Mouse (Mus musculus): ENCODE data around the gene Kctd14. TPM values are rescaled to one million over a fixed set of nuclear protein-coding genes. Genes with fewer than 3 reads are reported as not detected.
A peak's percentile ranks its signal among the peaks of the same experiment; 100 is the strongest.

Kctd14 gene
- polyA plus RNA-seq, 1 experiment from 2014 or later, result 0.83 TPM

DNA sequence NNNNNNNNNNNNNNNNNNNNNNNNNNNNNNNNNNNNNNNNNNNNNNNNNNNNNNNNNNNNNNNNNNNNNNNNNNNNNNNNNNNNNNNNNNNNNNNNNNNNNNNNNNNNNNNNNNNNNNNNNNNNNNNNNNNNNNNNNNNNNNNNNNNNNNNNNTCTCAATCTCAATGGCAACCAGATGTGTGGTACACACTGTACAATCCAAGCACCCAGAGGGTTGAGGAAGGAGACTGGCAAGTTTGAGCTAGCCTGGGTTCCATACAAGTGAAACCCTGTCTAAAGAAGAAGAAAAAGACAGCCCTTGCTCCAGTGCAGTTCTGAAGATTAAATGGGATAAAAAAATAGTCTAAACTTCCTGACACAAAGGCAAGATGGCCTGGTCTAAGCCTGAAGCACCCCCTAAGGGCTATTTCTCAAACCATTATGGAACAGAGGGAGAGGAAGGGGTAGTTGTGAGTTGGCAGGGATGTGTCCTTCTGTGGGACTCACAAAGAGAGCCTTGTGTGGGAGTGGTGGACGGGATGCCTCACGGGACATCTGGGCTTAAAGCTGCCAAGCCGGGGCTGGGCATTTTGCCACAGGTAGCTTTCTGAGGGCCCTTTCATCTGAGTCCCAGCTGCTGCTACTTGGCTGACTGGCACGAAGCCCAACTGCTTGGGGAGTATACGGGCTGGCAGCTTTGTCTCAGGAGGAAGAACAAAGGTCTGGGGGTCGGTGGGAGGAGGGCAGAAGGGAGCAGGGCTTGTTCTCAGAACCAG is 4.8 kb upstream of the Kctd14 start:
- no peak overlapping the region for H3K4me3 ChIP-seq
- 10% methylated on average over 6 of the region's 6 CpGs for WGBS
- H3K9ac ChIP-seq, result no peak overlapping the region
- no peaks in the 10 kb centered on the region for H3K27me3 ChIP-seq
- peak; percentile 79 for ATAC-seq (replicated peaks; ENCODE audit: insufficient number of reproducible peaks, insufficient read depth, low FRiP score, low read depth)
- H3K4me1 ChIP-seq (replicated peaks), result peaks cover 16% of the 10 kb centered on the region
- H3K27ac ChIP-seq, result peak overlapping the region; percentile 66
- no peak overlapping the region for H3K4me2 ChIP-seq
- no peaks in the 10 kb centered on the region for H3K9me3 ChIP-seq (replicated peaks)
- H3K36me3 ChIP-seq, result no peaks in the 10 kb centered on the region

DNA sequence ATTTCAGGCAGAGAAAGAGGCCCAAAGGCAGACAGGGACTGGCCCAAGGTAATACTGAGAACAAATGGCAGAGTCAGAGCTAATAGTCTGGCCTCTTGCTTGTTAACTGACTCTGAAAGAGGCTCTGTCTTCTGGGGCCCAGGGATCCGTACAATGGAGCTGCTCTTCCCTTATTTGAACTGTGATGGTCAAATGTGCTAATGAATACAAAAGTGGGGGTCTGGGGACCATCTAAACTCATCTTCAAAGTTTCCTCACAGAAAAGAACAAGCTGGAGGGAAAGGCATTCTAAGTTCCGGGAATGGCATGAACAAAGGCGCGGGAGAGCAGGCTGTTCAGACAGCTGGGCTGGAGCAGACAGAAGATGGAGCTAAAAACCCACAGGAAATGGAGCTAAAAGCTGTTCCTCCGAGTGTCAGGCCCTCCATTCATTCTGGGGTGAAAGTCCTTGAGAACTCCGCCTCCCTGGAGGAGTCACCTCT is 4.0 kb upstream of the Kctd14 start:
- Histone ChIP-seq H3K36me3 (no peaks in the 10 kb centered on the region), H3K27ac (peak overlapping the region; percentile 66), H3K27me3 (no peaks in the 10 kb centered on the region), H3K4me3 (no peak overlapping the region), H3K9me3 (replicated peaks) (no peaks in the 10 kb centered on the region), H3K9ac (no peak overlapping the region), H3K4me2 (no peak overlapping the region), H3K4me1 (replicated peaks) (peaks cover 16% of the 10 kb centered on the region)
- no peak for ATAC-seq (replicated peaks; ENCODE audit: insufficient number of reproducible peaks, insufficient read depth, low FRiP score, low read depth)
- WGBS, result 58% methylated on average over 6 of the region's 6 CpGs

DNA sequence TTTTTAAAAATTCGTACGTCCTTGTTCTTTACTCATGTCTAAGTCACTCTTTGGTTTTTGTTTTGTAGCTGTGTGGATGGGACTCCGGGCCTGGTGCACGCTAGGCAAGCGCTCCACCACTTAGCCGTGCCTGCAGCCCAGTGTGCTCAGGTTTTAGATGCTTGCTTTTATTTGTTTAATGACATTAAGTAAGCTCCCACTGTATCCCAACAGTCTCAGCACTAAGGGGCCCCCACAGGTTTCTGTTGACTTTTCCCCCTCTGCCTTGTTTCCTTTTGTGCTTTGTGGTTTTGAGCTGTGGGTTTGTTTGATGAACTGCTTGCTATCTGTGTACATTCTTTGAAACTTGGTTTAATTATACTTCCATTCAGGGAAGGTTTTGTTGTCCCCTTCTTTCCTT is 1.1 kb downstream of the Kctd14 start:
- H3K27ac ChIP-seq, result no peak overlapping the region
- peaks cover 14% of the 10 kb centered on the region for H3K4me1 ChIP-seq (replicated peaks)
- WGBS, result 80% methylated on average over 6 of the region's 6 CpGs
- ATAC-seq (replicated peaks; ENCODE audit: insufficient number of reproducible peaks, insufficient read depth, low FRiP score, low read depth), result no peak
- H3K9me3 ChIP-seq (replicated peaks), result no peaks in the 10 kb centered on the region
- H3K4me2 ChIP-seq, result no peak overlapping the region; the same call in 1 of the 2 replicates
- no peaks in the 10 kb centered on the region for H3K36me3 ChIP-seq
- no peaks in the 10 kb centered on the region for H3K27me3 ChIP-seq
- no peak overlapping the region for H3K4me3 ChIP-seq
- no peak overlapping the region for H3K9ac ChIP-seq

DNA sequence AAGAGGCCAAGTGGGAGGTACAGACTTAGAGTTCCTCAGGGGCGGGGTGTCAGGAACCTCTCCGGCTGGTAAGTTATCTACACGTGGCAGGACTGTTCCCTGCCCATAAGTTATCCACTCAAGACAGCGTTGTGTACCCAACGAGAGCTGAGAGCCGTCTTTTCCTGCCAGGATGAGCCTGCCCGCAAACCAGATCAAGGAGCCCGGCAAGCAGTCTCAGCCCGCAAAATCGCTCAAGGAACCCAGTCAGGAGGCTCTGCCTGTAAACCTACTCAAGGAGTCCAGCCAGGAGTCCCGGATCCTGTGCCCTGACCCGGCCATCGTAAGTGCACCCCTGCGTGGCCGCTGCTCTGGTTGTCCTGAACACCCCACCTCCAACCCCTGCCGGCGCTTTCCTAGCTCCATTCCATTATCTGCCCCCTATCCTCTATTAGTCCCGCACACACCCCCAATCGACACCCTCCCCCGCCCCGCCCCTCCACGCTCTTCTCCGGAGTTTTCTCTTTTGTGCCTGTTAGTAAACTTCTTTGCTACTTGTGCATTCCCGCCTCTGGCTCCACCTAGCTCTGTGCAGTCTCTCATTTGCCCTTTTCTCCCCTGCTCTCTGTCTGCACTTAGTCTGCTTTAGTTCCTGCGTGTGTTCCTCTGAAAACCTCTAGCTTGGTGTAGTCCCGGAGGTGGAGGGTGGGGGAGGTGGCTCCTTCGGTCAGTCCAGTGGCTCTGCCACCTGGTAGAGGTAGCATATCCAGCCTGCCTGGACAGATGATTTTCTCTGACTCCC is 2.2 kb downstream of the Kctd14 start:
- Histone ChIP-seq H3K36me3 (no peaks in the 10 kb centered on the region), H3K4me2 (peak overlapping the region; percentile 96), H3K27ac (no peak overlapping the region), H3K9ac (peak overlapping the region; percentile 48), H3K27me3 (no peaks in the 10 kb centered on the region), H3K4me3 (peak overlapping the region; percentile 53), H3K4me1 (replicated peaks) (peaks cover 9% of the 10 kb centered on the region), H3K9me3 (replicated peaks) (no peaks in the 10 kb centered on the region)
- ATAC-seq (replicated peaks; ENCODE audit: insufficient number of reproducible peaks, insufficient read depth, low FRiP score, low read depth), result 0 out of 2 replicates have a peak, but pooled peaks have one; percentile 53
- WGBS, result 1% methylated on average over 27 of the region's 27 CpGs

DNA sequence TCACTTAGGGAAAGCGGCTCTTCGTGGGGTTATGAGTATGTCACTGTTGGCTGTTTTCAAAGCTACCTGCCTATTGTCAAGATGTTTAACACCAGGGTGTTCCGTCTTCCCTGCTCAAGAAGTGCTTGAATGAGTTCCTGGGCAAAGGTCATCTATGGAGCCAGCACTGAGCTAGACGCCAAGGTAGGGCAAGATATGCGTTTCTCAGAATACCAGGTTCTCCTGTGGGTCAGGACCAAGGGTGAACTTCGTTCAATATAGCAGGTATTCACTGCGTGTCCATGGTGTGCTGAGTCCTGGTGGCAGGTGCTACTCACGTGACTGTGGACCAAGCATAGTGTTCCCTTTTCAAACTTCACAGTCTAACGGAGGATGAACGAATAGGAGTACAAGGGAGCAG is 3.7 kb downstream of the Kctd14 start:
- Histone ChIP-seq H3K27me3 (no peaks in the 10 kb centered on the region), H3K4me1 (replicated peaks) (peaks cover 9% of the 10 kb centered on the region), H3K36me3 (no peaks in the 10 kb centered on the region), H3K9me3 (replicated peaks) (no peaks in the 10 kb centered on the region), H3K9ac (no peak overlapping the region), H3K4me3 (no peak overlapping the region), H3K4me2 (no peak overlapping the region), H3K27ac (no peak overlapping the region)
- 89% methylated on average over 10 of the region's 10 CpGs for WGBS
- ATAC-seq (replicated peaks; ENCODE audit: insufficient number of reproducible peaks, insufficient read depth, low FRiP score, low read depth), result no peak

DNA sequence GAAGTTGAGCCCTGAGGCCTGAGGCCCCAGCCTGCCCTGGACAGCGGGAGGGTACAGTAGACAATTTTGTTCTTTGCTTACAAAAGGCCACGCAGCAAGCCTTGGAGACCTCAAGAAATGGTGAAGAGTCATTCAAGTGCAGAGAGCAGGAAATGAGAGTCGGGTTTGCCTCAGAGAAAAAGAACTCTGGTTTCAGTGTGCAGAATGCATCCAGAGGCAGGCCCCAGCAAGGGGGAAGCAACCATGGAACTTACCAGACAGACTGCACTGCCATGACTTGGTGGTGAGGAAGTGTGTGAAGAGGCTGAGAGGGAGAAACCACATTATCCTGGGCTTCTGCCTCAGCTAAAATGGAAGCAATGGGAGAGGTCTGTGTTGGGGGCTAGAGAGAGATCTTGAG is 4.5 kb downstream of the Kctd14 start:
- ATAC-seq (replicated peaks; ENCODE audit: insufficient number of reproducible peaks, insufficient read depth, low FRiP score, low read depth), result no peak
- no peaks in the 10 kb centered on the region for H3K36me3 ChIP-seq

DNA sequence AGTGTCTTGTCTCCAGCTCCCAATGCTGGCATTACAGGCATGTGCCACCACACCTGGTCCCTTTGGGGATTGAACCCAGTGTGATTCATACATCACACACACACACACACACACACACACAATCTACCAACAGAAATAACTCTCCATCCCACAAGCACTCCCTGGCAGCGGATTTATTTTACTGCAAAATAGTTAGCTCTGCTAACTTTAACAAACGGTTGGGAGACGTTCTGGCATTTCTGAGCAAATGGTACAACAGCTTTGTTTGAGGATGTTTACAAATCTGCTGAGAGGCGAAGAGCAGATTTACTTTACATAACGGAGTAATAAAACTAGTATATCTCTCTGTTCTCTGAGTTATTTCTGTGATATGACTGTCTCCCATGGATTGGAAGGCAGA is 21.9 kb downstream of the Kctd14 start:
- 71% methylated on average over 5 of the region's 5 CpGs for WGBS
- H3K27me3 ChIP-seq, result no peaks in the 10 kb centered on the region

More for the DNA sequence above, 4.5 kb downstream of the Kctd14 start:
- Histone ChIP-seq H3K4me1 (replicated peaks) (peaks cover 9% of the 10 kb centered on the region), H3K9me3 (replicated peaks) (no peaks in the 10 kb centered on the region), H3K27ac (no peak overlapping the region), H3K9ac (no peak overlapping the region), H3K4me3 (no peak overlapping the region), H3K4me2 (no peak overlapping the region), H3K27me3 (no peaks in the 10 kb centered on the region)
- 71% methylated on average over 3 of the region's 3 CpGs for WGBS

DNA sequence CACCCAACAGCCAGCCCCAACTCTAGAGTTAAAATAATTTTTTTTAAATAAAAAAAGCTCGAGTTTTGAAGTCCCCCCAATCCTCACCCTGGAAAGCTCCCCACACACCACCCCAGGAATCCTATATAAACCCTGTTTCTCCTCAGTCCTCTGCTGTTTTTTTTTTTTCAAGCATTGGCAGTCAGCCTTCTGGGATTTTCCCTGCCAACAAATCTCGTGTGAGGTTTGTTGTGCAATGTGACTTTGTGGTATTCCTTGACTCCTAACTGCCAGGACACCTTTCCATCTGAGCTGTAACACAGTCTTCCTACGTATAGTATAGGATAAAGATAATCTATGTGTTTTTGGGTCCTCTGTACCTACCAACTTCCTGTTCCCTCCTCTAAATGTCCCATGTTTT is 28.2 kb downstream of the Kctd14 start:
- 51% methylated on average over 3 of the region's 3 CpGs for WGBS
- Histone ChIP-seq H3K4me1 (replicated peaks) (peaks cover 14% of the 10 kb centered on the region), H3K4me3 (no peak overlapping the region), H3K9ac (no peak overlapping the region), H3K4me2 (no peak overlapping the region), H3K9me3 (replicated peaks) (no peaks in the 10 kb centered on the region), H3K27me3 (no peaks in the 10 kb centered on the region), H3K27ac (no peak overlapping the region), H3K36me3 (no peaks in the 10 kb centered on the region)
- no peak for ATAC-seq (replicated peaks; ENCODE audit: insufficient number of reproducible peaks, insufficient read depth, low FRiP score, low read depth)

More for the DNA sequence above, 21.9 kb downstream of the Kctd14 start:
- Histone ChIP-seq H3K4me1 (replicated peaks) (no peaks in the 10 kb centered on the region), H3K4me2 (no peak overlapping the region), H3K27ac (no peak overlapping the region), H3K9ac (no peak overlapping the region), H3K4me3 (no peak overlapping the region), H3K36me3 (no peaks in the 10 kb centered on the region), H3K9me3 (replicated peaks) (no peaks in the 10 kb centered on the region)
- no peak for ATAC-seq (replicated peaks; ENCODE audit: insufficient number of reproducible peaks, insufficient read depth, low FRiP score, low read depth)

DNA sequence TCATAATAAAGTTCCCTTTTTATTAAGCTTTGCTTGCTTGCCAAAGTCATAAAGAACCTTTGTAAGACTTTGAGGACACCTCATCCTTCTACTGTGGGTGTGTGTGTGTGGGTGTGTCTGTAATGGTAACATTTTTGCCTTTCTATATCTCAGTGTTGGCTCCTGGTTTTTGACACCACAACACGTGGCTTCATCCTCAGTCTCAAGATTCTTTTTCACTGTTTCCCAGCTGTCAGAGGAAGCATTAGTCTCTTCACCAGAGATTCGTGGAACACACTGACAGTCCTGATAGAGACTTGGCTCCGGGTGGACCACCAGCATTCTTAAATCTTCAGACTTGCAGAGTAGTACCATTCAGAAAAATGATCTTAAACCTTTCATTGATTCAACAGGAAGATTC is 29.2 kb downstream of the Kctd14 start:
- Histone ChIP-seq H3K9me3 (replicated peaks) (no peaks in the 10 kb centered on the region), H3K4me1 (replicated peaks) (peaks cover 14% of the 10 kb centered on the region), H3K4me2 (peak overlapping the region; percentile 66), H3K27ac (no peak overlapping the region), H3K36me3 (peaks cover 4% of the 10 kb centered on the region; the same call in 1 of the 2 replicates), H3K4me3 (peak overlapping the region; percentile 86), H3K9ac (no peak overlapping the region), H3K27me3 (no peaks in the 10 kb centered on the region)
- no peak for ATAC-seq (replicated peaks; ENCODE audit: insufficient number of reproducible peaks, insufficient read depth, low FRiP score, low read depth)
- WGBS, result 20% methylated on average over 3 of the region's 3 CpGs

DNA sequence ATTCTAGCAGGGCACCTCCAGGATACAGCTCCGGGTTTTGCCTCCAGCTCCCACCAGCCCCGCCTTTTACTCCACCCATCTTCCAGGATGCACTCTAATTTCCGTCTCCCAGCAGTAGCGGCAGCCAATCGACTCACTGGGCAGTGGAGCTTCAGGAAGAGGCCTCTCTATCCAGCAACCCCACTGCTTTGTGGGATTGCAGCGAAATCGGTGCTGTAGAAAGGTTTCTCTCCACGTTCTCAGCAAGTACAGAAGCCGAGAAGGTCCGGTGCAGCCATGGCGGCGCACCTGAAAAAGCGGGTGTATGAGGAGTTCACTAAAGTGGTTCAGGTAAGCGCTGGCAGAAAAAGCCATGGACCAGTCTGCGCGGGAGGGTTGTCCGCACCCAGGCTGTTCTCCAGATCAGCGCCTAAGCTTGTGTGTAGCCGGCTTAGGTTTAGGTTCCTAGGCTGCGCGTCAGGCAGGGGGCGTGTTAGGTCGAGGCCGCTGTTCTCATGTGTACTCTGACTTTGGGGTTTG is 29.8 kb downstream of the Kctd14 start, which contains the start of gene Ints4:
TSS of gene Ints4 (plus strand) at position 136 of the 519 bp plus-strand sequence.
- Histone ChIP-seq H3K9ac (peak within 1 kb of the TSS; percentile 81), H3K4me1 (replicated peaks) (peaks cover 14% of the 10 kb centered on the region), H3K9me3 (replicated peaks) (no peaks in the 10 kb centered on the region), H3K4me2 (peak within 1 kb of the TSS; percentile 66), H3K27ac (peak within 1 kb of the TSS; percentile 81), H3K27me3 (no peaks in the 10 kb centered on the region), H3K36me3 (peaks cover 8% of the 10 kb centered on the region; the same call in 1 of the 2 replicates), H3K4me3 (peak within 1 kb of the TSS; percentile 86)
- 0% methylated on average over 24 of the region's 24 CpGs for WGBS
- peak; percentile 99 for ATAC-seq (replicated peaks; ENCODE audit: insufficient number of reproducible peaks, insufficient read depth, low FRiP score, low read depth)

DNA sequence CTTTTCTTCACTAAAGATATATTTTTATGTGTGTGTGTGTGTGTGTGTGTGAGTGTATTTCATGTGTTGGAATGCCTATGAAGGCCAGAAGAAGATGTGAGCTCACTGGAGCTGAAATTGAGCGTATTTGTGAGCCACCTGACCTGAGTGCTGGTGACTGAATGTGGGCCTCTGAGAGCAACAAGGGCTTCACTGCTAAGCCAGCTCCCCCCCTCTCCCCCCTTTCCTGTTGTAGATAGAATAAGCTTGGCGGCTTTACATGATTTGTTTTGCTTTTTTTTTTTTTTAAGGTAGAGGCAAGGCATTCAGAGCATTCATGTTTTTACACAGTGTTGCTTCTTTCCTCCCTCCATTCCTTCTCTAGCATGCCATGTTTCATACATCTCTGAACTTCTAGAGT is 32.3 kb downstream of the Kctd14 start:
- Histone ChIP-seq H3K4me2 (no peak overlapping the region), H3K27ac (no peak overlapping the region), H3K36me3 (peaks cover 24% of the 10 kb centered on the region), H3K4me1 (replicated peaks) (peaks cover 14% of the 10 kb centered on the region), H3K27me3 (no peaks in the 10 kb centered on the region), H3K9me3 (replicated peaks) (no peaks in the 10 kb centered on the region), H3K9ac (no peak overlapping the region), H3K4me3 (no peak overlapping the region)
- no peak for ATAC-seq (replicated peaks; ENCODE audit: insufficient number of reproducible peaks, insufficient read depth, low FRiP score, low read depth)
- 63% methylated on average over 2 of the region's 2 CpGs for WGBS

All from heart, embryonic 15.5 days (tissue).